Mouse (Mus musculus): ENCODE data around the gene Rabgap1l. TPM values are rescaled to one million over a fixed set of nuclear protein-coding genes. Genes with fewer than 3 reads are reported as not detected.
"Not testable (repeated sequence)": the region's sequence is repeated elsewhere in the genome, so short reads cannot be mapped to it uniquely, and the experiment has no call there.

Rabgap1l gene
- polyA plus RNA-seq, 1 experiment, result 37.1 TPM

DNA sequence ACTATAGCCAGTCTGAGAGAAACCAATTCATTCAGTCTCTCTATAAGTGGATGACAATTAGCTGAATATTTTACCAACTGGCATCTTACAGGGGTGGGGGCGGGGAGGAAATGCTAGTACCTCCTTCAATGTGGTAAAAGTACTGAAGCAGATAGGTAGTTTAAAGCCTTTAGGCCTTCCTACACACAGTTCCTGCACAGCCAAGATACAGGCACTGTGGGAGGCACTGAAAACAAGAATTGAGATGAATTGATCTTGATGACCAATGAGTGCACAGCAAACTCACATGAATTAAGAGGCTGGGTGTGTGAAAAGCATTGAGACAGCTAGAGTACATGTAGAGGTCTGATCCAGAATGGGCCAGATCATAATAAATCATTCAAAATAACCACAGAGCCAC lies 349.5 kb downstream of the Rabgap1l start:
- Histone ChIP-seq H3K9me3 (replicated peaks; ENCODE audit: control insufficient read depth, insufficient read depth, low read length, poor library complexity, severe bottlenecking) (no peaks in the 10 kb centered on the region), H3K9ac (ENCODE audit: low read depth, poor library complexity, severe bottlenecking) (no peak overlapping the region), H3K36me3 (ENCODE audit: control insufficient read depth, insufficient read depth, low read length, poor library complexity, severe bottlenecking) (no peaks in the 10 kb centered on the region), H3K27me3 (ENCODE audit: control insufficient read depth, insufficient read depth, low read length, poor library complexity, severe bottlenecking) (no peaks in the 10 kb centered on the region), H3K27ac (ENCODE audit: insufficient read depth, low read length) (no peak overlapping the region), H3K4me3 (ENCODE audit: low read depth, low read length) (no peak overlapping the region), H3K4me1 (ENCODE audit: control insufficient read depth, insufficient read depth, low read length) (no peaks in the 10 kb centered on the region)
- no peak for TF ChIP-seq CTCF (IDR thresholded peaks at IDR 0.05; ENCODE audit: low read depth, low read length)
- no peak for TF ChIP-seq EP300 (IDR thresholded peaks at IDR 0.05; ENCODE audit: insufficient read depth, low read depth, low read length)
- TF ChIP-seq POLR2A (IDR thresholded peaks at IDR 0.05; ENCODE audit: insufficient read depth, low read length), result no peak

DNA sequence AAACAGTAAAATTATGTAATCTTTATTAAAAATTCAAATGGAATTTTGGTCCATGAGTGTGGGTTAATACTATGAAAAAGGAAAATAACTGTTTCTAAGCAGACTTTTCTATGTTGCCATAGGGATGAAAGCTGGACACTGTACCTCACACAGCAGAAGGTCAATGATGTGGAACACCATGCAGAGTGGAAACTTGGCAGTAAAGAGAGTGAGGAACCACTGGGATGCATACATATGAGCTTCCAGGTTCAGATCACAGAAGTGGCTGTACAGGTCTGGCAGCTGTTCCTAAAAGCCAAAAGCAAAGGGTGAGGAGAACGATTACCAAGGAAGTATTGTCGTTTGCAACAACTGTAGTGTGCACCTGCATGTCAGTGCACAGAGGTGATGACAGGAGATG lies 351.3 kb downstream of the Rabgap1l start:
- Histone ChIP-seq H3K9ac (ENCODE audit: low read depth, poor library complexity, severe bottlenecking) (no peak overlapping the region), H3K4me3 (ENCODE audit: low read depth, low read length) (no peak overlapping the region), H3K9me3 (replicated peaks; ENCODE audit: control insufficient read depth, insufficient read depth, low read length, poor library complexity, severe bottlenecking) (no peaks in the 10 kb centered on the region), H3K27ac (ENCODE audit: insufficient read depth, low read length) (no peak overlapping the region), H3K36me3 (ENCODE audit: control insufficient read depth, insufficient read depth, low read length, poor library complexity, severe bottlenecking) (no peaks in the 10 kb centered on the region), H3K4me1 (ENCODE audit: control insufficient read depth, insufficient read depth, low read length) (no peaks in the 10 kb centered on the region), H3K27me3 (ENCODE audit: control insufficient read depth, insufficient read depth, low read length, poor library complexity, severe bottlenecking) (no peaks in the 10 kb centered on the region)
- no peak for TF ChIP-seq POLR2A (IDR thresholded peaks at IDR 0.05; ENCODE audit: insufficient read depth, low read length)
- TF ChIP-seq EP300 (IDR thresholded peaks at IDR 0.05; ENCODE audit: insufficient read depth, low read depth, low read length), result no peak
- no peak for TF ChIP-seq CTCF (IDR thresholded peaks at IDR 0.05; ENCODE audit: low read depth, low read length)

DNA sequence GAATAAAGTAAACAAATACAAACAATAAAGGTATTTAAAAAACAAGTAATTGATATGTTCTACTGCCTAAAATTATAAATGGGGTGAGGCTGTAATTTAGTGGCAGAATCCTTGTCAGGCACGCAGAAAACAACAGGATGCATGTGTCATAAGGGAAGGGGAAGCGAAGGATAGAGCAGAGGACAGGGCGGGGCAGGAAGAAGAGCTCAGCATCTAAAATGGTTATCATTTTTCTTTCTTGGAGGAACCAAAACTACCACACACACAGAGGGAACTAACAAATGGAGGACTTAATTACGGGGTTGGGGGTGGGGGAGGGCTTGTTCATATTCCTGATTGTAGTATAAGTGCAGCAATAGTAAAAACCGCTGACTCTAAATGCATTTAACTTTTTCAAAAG lies 351.9 kb downstream of the Rabgap1l start:
- no peak for TF ChIP-seq POLR2A (IDR thresholded peaks at IDR 0.05; ENCODE audit: insufficient read depth, low read length)
- no peak for TF ChIP-seq EP300 (IDR thresholded peaks at IDR 0.05; ENCODE audit: insufficient read depth, low read depth, low read length)
- TF ChIP-seq CTCF (IDR thresholded peaks at IDR 0.05; ENCODE audit: low read depth, low read length), result no peak
- Histone ChIP-seq H3K9ac (ENCODE audit: low read depth, poor library complexity, severe bottlenecking) (no peak overlapping the region), H3K36me3 (ENCODE audit: control insufficient read depth, insufficient read depth, low read length, poor library complexity, severe bottlenecking) (no peaks in the 10 kb centered on the region), H3K27ac (ENCODE audit: insufficient read depth, low read length) (no peak overlapping the region), H3K27me3 (ENCODE audit: control insufficient read depth, insufficient read depth, low read length, poor library complexity, severe bottlenecking) (no peaks in the 10 kb centered on the region), H3K9me3 (replicated peaks; ENCODE audit: control insufficient read depth, insufficient read depth, low read length, poor library complexity, severe bottlenecking) (no peaks in the 10 kb centered on the region), H3K4me1 (ENCODE audit: control insufficient read depth, insufficient read depth, low read length) (no peaks in the 10 kb centered on the region), H3K4me3 (ENCODE audit: low read depth, low read length) (no peak overlapping the region)

DNA sequence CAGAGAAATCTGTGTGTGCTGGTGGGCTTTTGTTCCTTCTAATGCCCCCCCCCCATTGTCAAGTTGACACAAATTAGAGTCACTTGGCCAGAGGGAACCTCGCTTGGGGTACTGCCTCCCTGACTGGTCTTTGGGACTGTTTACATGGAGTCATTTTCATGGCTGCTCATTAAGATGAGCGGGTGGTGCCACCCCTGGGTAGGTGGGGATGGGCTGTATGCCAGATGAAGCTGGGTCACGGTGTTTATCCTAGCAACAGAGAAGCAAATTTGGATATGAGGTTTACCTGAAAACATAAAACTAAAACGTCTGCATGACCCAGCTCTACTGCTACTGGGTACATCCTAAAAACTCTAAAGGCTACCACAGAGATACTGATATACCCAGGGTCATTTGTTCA lies 354.2 kb downstream of the Rabgap1l start:
- H3K27ac ChIP-seq (ENCODE audit: insufficient read depth, low read length), result no peak overlapping the region
- no peaks in the 10 kb centered on the region for H3K36me3 ChIP-seq (ENCODE audit: control insufficient read depth, insufficient read depth, low read length, poor library complexity, severe bottlenecking)
- no peaks in the 10 kb centered on the region for H3K27me3 ChIP-seq (ENCODE audit: control insufficient read depth, insufficient read depth, low read length, poor library complexity, severe bottlenecking)
- no peak overlapping the region for H3K9ac ChIP-seq (ENCODE audit: low read depth, poor library complexity, severe bottlenecking)
- TF ChIP-seq EP300 (IDR thresholded peaks at IDR 0.05; ENCODE audit: insufficient read depth, low read depth, low read length), result no peak
- no peak for TF ChIP-seq CTCF (IDR thresholded peaks at IDR 0.05; ENCODE audit: low read depth, low read length)
- no peak for TF ChIP-seq POLR2A (IDR thresholded peaks at IDR 0.05; ENCODE audit: insufficient read depth, low read length)
- no peaks in the 10 kb centered on the region for H3K9me3 ChIP-seq (replicated peaks; ENCODE audit: control insufficient read depth, insufficient read depth, low read length, poor library complexity, severe bottlenecking)
- no peaks in the 10 kb centered on the region for H3K4me1 ChIP-seq (ENCODE audit: control insufficient read depth, insufficient read depth, low read length)
- no peak overlapping the region for H3K4me3 ChIP-seq (ENCODE audit: low read depth, low read length)

DNA sequence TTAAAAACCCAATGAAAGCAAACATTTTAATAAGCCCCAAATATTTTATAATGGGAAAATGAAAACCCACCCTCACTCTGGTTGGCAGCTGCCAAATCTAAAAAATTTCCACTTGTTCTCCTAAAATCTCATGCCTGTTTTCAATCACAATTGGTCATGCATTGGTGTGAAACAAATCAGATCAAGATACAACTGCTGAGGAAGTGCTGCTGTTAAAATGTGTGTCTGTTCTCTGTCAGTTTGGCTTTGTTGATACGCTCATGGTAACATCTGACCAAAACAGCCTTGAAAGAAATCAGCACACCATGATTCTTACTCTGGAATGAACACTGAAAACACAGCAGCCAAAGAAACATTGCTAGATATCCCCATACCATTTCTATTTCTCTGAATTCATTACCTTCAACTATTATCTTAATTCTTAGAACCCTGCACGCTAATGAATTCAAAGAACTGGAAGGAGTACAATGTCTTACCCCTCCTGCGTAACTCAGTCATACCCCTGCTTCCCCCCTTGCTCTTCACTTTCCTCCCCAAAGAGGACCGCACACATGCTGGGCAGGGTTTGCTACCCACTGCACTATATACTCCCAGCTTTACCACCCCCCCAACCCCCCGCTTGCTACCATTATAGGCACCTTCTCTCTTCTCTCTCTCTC lies 375.7 kb downstream of the Rabgap1l start:
- H3K36me3 ChIP-seq (ENCODE audit: control insufficient read depth, insufficient read depth, low read length, poor library complexity, severe bottlenecking), result no peaks in the 10 kb centered on the region
- no peak overlapping the region for H3K27ac ChIP-seq (ENCODE audit: insufficient read depth, low read length)
- H3K9me3 ChIP-seq (replicated peaks; ENCODE audit: control insufficient read depth, insufficient read depth, low read length, poor library complexity, severe bottlenecking), result no peaks in the 10 kb centered on the region
- no peak overlapping the region for H3K9ac ChIP-seq (ENCODE audit: low read depth, poor library complexity, severe bottlenecking)
- H3K4me3 ChIP-seq (ENCODE audit: low read depth, low read length), result no peak overlapping the region
- TF ChIP-seq EP300 (IDR thresholded peaks at IDR 0.05; ENCODE audit: insufficient read depth, low read depth, low read length), result no peak
- no peak for TF ChIP-seq POLR2A (IDR thresholded peaks at IDR 0.05; ENCODE audit: insufficient read depth, low read length)
- TF ChIP-seq CTCF (IDR thresholded peaks at IDR 0.05; ENCODE audit: low read depth, low read length), result no peak
- H3K27me3 ChIP-seq (ENCODE audit: control insufficient read depth, insufficient read depth, low read length, poor library complexity, severe bottlenecking), result no peaks in the 10 kb centered on the region
- no peaks in the 10 kb centered on the region for H3K4me1 ChIP-seq (ENCODE audit: control insufficient read depth, insufficient read depth, low read length)

DNA sequence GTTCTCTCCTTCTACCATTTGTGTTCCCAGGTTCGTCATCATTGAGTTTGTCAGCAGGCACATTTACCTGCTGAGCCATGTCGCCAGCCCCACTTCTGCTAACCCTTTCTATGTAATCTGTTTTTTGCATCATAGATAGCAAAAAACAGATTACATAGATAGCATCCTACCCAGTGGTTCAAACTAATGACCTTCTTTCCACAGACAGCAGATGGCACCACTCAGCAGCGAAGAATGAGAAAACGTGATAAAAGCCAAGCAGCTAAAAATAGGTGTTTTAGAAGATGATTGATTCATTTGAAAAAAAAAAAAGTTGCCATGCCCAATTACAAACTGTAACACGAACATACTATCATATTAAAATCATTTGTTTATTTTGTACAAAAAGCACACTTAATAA lies 382.2 kb downstream of the Rabgap1l start:
- no peaks in the 10 kb centered on the region for H3K9me3 ChIP-seq (replicated peaks; ENCODE audit: control insufficient read depth, insufficient read depth, low read length, poor library complexity, severe bottlenecking)
- no peaks in the 10 kb centered on the region for H3K36me3 ChIP-seq (ENCODE audit: control insufficient read depth, insufficient read depth, low read length, poor library complexity, severe bottlenecking)
- H3K4me1 ChIP-seq (ENCODE audit: control insufficient read depth, insufficient read depth, low read length), result no peaks in the 10 kb centered on the region
- H3K4me3 ChIP-seq (ENCODE audit: low read depth, low read length), result no peak overlapping the region
- no peak overlapping the region for H3K27ac ChIP-seq (ENCODE audit: insufficient read depth, low read length)
- no peaks in the 10 kb centered on the region for H3K27me3 ChIP-seq (ENCODE audit: control insufficient read depth, insufficient read depth, low read length, poor library complexity, severe bottlenecking)
- no peak overlapping the region for H3K9ac ChIP-seq (ENCODE audit: low read depth, poor library complexity, severe bottlenecking)
- TF ChIP-seq EP300 (IDR thresholded peaks at IDR 0.05; ENCODE audit: insufficient read depth, low read depth, low read length), result no peak
- TF ChIP-seq POLR2A (IDR thresholded peaks at IDR 0.05; ENCODE audit: insufficient read depth, low read length), result no peak
- no peak for TF ChIP-seq CTCF (IDR thresholded peaks at IDR 0.05; ENCODE audit: low read depth, low read length)

DNA sequence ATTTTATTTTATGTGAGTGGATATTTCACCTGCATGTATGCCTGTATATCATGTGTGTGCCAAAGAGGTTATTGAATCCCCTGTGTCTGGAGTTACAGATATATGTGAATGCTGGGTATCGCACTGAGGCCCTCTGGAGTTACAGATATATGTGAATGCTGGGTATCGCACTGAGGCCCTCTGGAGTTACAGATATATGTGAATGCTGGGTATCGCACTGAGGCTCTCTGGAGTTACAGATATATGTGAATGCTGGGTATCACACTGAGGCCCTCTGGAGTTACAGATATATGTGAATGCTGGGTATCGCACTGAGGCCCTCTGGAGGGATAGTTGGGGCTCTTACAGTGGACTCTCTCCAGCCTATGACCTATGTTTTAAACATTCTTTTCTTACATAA lies 383.3 kb downstream of the Rabgap1l start:
- H3K27ac ChIP-seq (ENCODE audit: insufficient read depth, low read length); H3K36me3 ChIP-seq (ENCODE audit: control insufficient read depth, insufficient read depth, low read length, poor library complexity, severe bottlenecking); H3K4me3 ChIP-seq (ENCODE audit: low read depth, low read length); H3K9ac ChIP-seq (ENCODE audit: low read depth, poor library complexity, severe bottlenecking); H3K4me1 ChIP-seq (ENCODE audit: control insufficient read depth, insufficient read depth, low read length); H3K27me3 ChIP-seq (ENCODE audit: control insufficient read depth, insufficient read depth, low read length, poor library complexity, severe bottlenecking); H3K9me3 ChIP-seq (replicated peaks; ENCODE audit: control insufficient read depth, insufficient read depth, low read length, poor library complexity, severe bottlenecking): not testable (repeated sequence)
